8 mouse cellular contexts compared by ENCODE assay signal in genomic region chr12:8320084-8320713, GRCm38 (mm10). TPM values are rescaled to one million over a fixed set of nuclear protein-coding genes. Genes with fewer than 3 reads are reported as not detected.
DNase-seq lines count a peak whose midpoint lies in the region; ATAC-seq and TF ChIP-seq lines count a peak whose summit lies in the region.

No protein-coding gene starts in this region.

- H3K9ac ChIP-seq in MEL (ENCODE audit: control insufficient read depth, low read depth, low read length, poor library complexity, severe bottlenecking), result no peak overlapping the region
- no peak overlapping the region for H3K9ac ChIP-seq in forebrain, embryonic 15.5 days (replicated peaks)
- H3K9ac ChIP-seq in hindbrain, embryonic 13.5 days, result no peak overlapping the region

- H3K79me2 ChIP-seq in MEL (ENCODE audit: control insufficient read depth, insufficient read depth, low read length, poor library complexity), result no peaks in the 10 kb centered on the region

- no peak overlapping the region for H3K4me2 ChIP-seq in forebrain, embryonic 15.5 days (replicated peaks)
- no peak overlapping the region for H3K4me2 ChIP-seq in hindbrain, embryonic 13.5 days

- WGBS in forebrain, embryonic 15.5 days, result 45% methylated on average over 5 of the region's 5 CpGs
- WGBS in hindbrain, embryonic 13.5 days, result 50% methylated on average over 5 of the region's 5 CpGs

- H3K27me3 ChIP-seq in MEL (ENCODE audit: control insufficient read depth in 1 of 2, insufficient read depth in 2 of 2, low read length in 2 of 2), result no peaks in the 10 kb centered on the region
- H3K27me3 ChIP-seq in forebrain, embryonic 15.5 days, result no peaks in the 10 kb centered on the region
- no peaks in the 10 kb centered on the region for H3K27me3 ChIP-seq in hindbrain, embryonic 13.5 days

- no peak overlapping the region for H3K4me3 ChIP-seq in MEL (ENCODE audit: control insufficient read depth in 1 of 2, insufficient read depth in 1 of 2, low read depth in 2 of 2, low read length in 2 of 2)
- no peak overlapping the region for H3K4me3 ChIP-seq in forebrain, embryonic 15.5 days
- no peak overlapping the region for H3K4me3 ChIP-seq in hindbrain, embryonic 13.5 days

- no peak for TF ChIP-seq POLR2A in MEL (IDR thresholded peaks at IDR 0.05; ENCODE audit: control insufficient read depth in 1 of 2, insufficient read depth in 1 of 2, low read depth in 1 of 2, low read length in 2 of 2, poor library complexity in 1 of 2)

- H3K27ac ChIP-seq in MEL (ENCODE audit: control insufficient read depth, low read depth, low read length), result no peak overlapping the region
- no peak overlapping the region for H3K27ac ChIP-seq in forebrain, embryonic 15.5 days (replicated peaks)
- no peak overlapping the region for H3K27ac ChIP-seq in hindbrain, embryonic 13.5 days

- ATAC-seq in cerebellum, adult (ENCODE audit: insufficient number of reproducible peaks, low FRiP score, low TSS enrichment), result peak; percentile 54
- ATAC-seq in forebrain, embryonic 15.5 days (replicated peaks), result peak; percentile 42
- peak; percentile 18; the same call in 1 of the 2 replicates for ATAC-seq in hindbrain, embryonic 13.5 days (ENCODE audit: low FRiP score)

- peaks cover 0 to 3% of the 10 kb centered on the region in 2 experiments; a peak in 1 of 4 replicates for H3K36me3 ChIP-seq in MEL (ENCODE audit: control insufficient read depth in 1 of 2, insufficient read depth in 2 of 2, low read length in 2 of 2)
- H3K36me3 ChIP-seq in forebrain, embryonic 15.5 days, result peaks cover 14% of the 10 kb centered on the region
- H3K36me3 ChIP-seq in hindbrain, embryonic 13.5 days, result peaks cover 68% of the 10 kb centered on the region

- no peak for TF ChIP-seq EP300 in MEL (IDR thresholded peaks at IDR 0.05; ENCODE audit: low read depth in 1 of 2, low read length in 2 of 2)

- peak; percentile 71 to 85 (median 84) for TF ChIP-seq CTCF in MEL (IDR thresholded peaks at IDR 0.05 in 2 of 3, conservative IDR thresholded peaks at IDR 0.05 in 1 of 3; ENCODE audit: control insufficient read depth in 1 of 3, insufficient read depth in 1 of 3, low read depth in 2 of 3, low read length in 3 of 3, poor library complexity in 1 of 3, severe bottlenecking in 1 of 3)

- DNase-seq in MEL (ENCODE audit: low read depth, low spot score), result peak; percentile 53
- peak; percentile 85 to 95 for DNase-seq in layer of hippocampus, postnatal 25 days (ENCODE audit: extremely low spot score in 1 of 2, low spot score in 1 of 2)
- DNase-seq in lung, postnatal 4 days, result peak; percentile 79 to 87
- peak; percentile 84 for DNase-seq in right cerebral cortex, adult 18-20 months
- peak; percentile 58 to 70 for DNase-seq in urinary bladder, adult 18-20 months (ENCODE audit: low spot score in 2 of 2)

- no peaks in the 10 kb centered on the region for H3K9me3 ChIP-seq in MEL (replicated peaks; ENCODE audit: insufficient read depth, low read length)
- no peaks in the 10 kb centered on the region for H3K9me3 ChIP-seq in forebrain, embryonic 15.5 days
- no peaks in the 10 kb centered on the region for H3K9me3 ChIP-seq in hindbrain, embryonic 13.5 days

- peaks cover 0 to 10% of the 10 kb centered on the region in 2 experiments; a peak in 3 of 4 replicates for H3K4me1 ChIP-seq in MEL (ENCODE audit: control insufficient read depth in 1 of 2, insufficient read depth in 2 of 2, low read length in 2 of 2)
- 0 out of 2 replicates have a peak, but pooled peaks cover 2% of the 10 kb centered on the region for H3K4me1 ChIP-seq in forebrain, embryonic 15.5 days
- H3K4me1 ChIP-seq in hindbrain, embryonic 13.5 days (replicated peaks), result peaks cover 7% of the 10 kb centered on the region

- peak; percentile 52 for TF ChIP-seq RAD21 in MEL (IDR thresholded peaks at IDR 0.05; ENCODE audit: low read depth, low read length)

TF ChIP-seq in MEL, 35 proteins besides CTCF, POLR2A, EP300 and RAD21:
- TF ChIP-seq TAL1 (IDR thresholded peaks at IDR 0.05; ENCODE audit: low read length) (no peak), MAZ (IDR thresholded peaks at IDR 0.05; ENCODE audit: low read depth, low read length) (no peak), SMC3 (IDR thresholded peaks at IDR 0.05; ENCODE audit: low read depth, low read length) (peak; percentile 46), ZC3H11A (IDR thresholded peaks at IDR 0.05; ENCODE audit: low read depth, low read length) (no peak)
TF ChIP-seq in MEL: peak in this region for 1.

RNA-seq across cellular contexts. Expression of gene Hs1bp3, which starts 7.0 kb away (rescaled TPM):
- 4.7 and 5.4 TPM in 2 replicates for total RNA-seq in MEL (2012; rRNA removed)
- polyA plus RNA-seq in MEL (2012; ENCODE audit: insufficient read depth in 1 of 2, insufficient read length in 2 of 2, low read depth in 1 of 2, low replicate concordance in 2 of 2, missing spikeins in 1 of 2), result 10 to 100 TPM in 1 of 2 experiments, not detected in 1; 17.4 TPM
- 11.0 and 11.6 TPM in 2 replicates for polyA plus RNA-seq in forebrain, embryonic 15.5 days (2015; fragmentation: Nextera tagmentation; extraction: Ambion mirVana)
- polyA plus RNA-seq in hindbrain, embryonic 13.5 days (2015; fragmentation: Nextera tagmentation; extraction: Ambion mirVana), result 9.5 and 10.1 TPM in 2 replicates
- 10 to 100 TPM; 11.1 to 11.3 TPM for total RNA-seq in layer of hippocampus, postnatal 25 days (2021)

RNA-seq across cellular contexts. Expression of gene Gdf7, which starts 18.4 kb away (rescaled TPM):
- total RNA-seq in MEL (2012; rRNA removed), result not detected in 2 replicates
- not detected for polyA plus RNA-seq in MEL (2012; ENCODE audit: insufficient read depth in 1 of 2, insufficient read length in 2 of 2, low read depth in 1 of 2, low replicate concordance in 2 of 2, missing spikeins in 1 of 2)
- 0.13 and 0.19 TPM in 2 replicates for polyA plus RNA-seq in forebrain, embryonic 15.5 days (2015; fragmentation: Nextera tagmentation; extraction: Ambion mirVana)
- 0.40 and 0.88 TPM in 2 replicates for polyA plus RNA-seq in hindbrain, embryonic 13.5 days (2015; fragmentation: Nextera tagmentation; extraction: Ambion mirVana)
- total RNA-seq in layer of hippocampus, postnatal 25 days (2021), result not detected
